Mouse (Mus musculus): ENCODE data around the gene Myo18b. TPM values are rescaled to one million over a fixed set of nuclear protein-coding genes. Genes with fewer than 3 reads are reported as not detected.

Gene Myo18b
- polyA plus RNA-seq, 1 experiment from 2014 or later = 0.80 TPM

GRCm38 (mm10) chr5:112841850-112842249 lies 54.3 kb downstream of the Myo18b start:
- WGBS = 45% methylated on average over 6 of the region's 6 CpGs
- no peaks in the 10 kb centered on the region for H3K4me1 ChIP-seq (ENCODE audit: insufficient read depth)
- H3K27me3 ChIP-seq (ENCODE audit: insufficient read depth, low read length) = no peaks in the 10 kb centered on the region
- no peaks in the 10 kb centered on the region for H3K9me3 ChIP-seq (ENCODE audit: low read depth, low read length)
- H3K36me3 ChIP-seq (ENCODE audit: insufficient read depth) = no peaks in the 10 kb centered on the region
- H3K27ac ChIP-seq (ENCODE audit: low read depth) = no peak overlapping the region
- no peak for TF ChIP-seq CTCF (IDR thresholded peaks at IDR 0.05; ENCODE audit: low read depth)
- H3K4me2 ChIP-seq = no peak overlapping the region
- H3K4me3 ChIP-seq (ENCODE audit: low read depth, low read length) = no peak overlapping the region
- DNase-seq (no peak), ATAC-seq (ENCODE audit: insufficient read depth) (no peak)
- H3K9ac ChIP-seq = no peak overlapping the region

GRCm38 (mm10) chr5:112834896-112835295 lies 61.3 kb downstream of the Myo18b start:
- Histone ChIP-seq H3K4me1 (ENCODE audit: insufficient read depth) (no peaks in the 10 kb centered on the region), H3K27me3 (ENCODE audit: insufficient read depth, low read length) (no peaks in the 10 kb centered on the region), H3K27ac (ENCODE audit: low read depth) (no peak overlapping the region), H3K9ac (no peak overlapping the region), H3K4me2 (no peak overlapping the region), H3K4me3 (ENCODE audit: low read depth, low read length) (no peak overlapping the region), H3K36me3 (ENCODE audit: insufficient read depth) (no peaks in the 10 kb centered on the region), H3K9me3 (ENCODE audit: low read depth, low read length) (no peaks in the 10 kb centered on the region)
- no peak for TF ChIP-seq CTCF (IDR thresholded peaks at IDR 0.05; ENCODE audit: low read depth)
- DNase-seq (no peak), ATAC-seq (ENCODE audit: insufficient read depth) (no peak)

GRCm38 (mm10) chr5:112833866-112834265 lies 62.3 kb downstream of the Myo18b start:
- ATAC-seq (ENCODE audit: insufficient read depth) = no peak
- Histone ChIP-seq H3K4me2 (no peak overlapping the region), H3K27me3 (ENCODE audit: insufficient read depth, low read length) (no peaks in the 10 kb centered on the region), H3K36me3 (ENCODE audit: insufficient read depth) (no peaks in the 10 kb centered on the region), H3K4me1 (ENCODE audit: insufficient read depth) (no peaks in the 10 kb centered on the region), H3K9me3 (ENCODE audit: low read depth, low read length) (no peaks in the 10 kb centered on the region), H3K4me3 (ENCODE audit: low read depth, low read length) (no peak overlapping the region), H3K27ac (ENCODE audit: low read depth) (no peak overlapping the region), H3K9ac (no peak overlapping the region)
- no peak for TF ChIP-seq CTCF (IDR thresholded peaks at IDR 0.05; ENCODE audit: low read depth)
- WGBS = 66% methylated on average over 11 of the region's 11 CpGs
- no peak for DNase-seq

GRCm38 (mm10) chr5:112825091-112825794 lies 70.9 kb downstream of the Myo18b start:
- no peaks in the 10 kb centered on the region for H3K4me1 ChIP-seq (ENCODE audit: insufficient read depth)
- TF ChIP-seq CTCF (IDR thresholded peaks at IDR 0.05; ENCODE audit: low read depth) = no peak

GRCm38 (mm10) chr5:112824376-112824775 lies 71.8 kb downstream of the Myo18b start:
- H3K27me3 ChIP-seq (ENCODE audit: insufficient read depth, low read length) = no peaks in the 10 kb centered on the region
- H3K4me3 ChIP-seq (ENCODE audit: low read depth, low read length) = no peak overlapping the region
- H3K9ac ChIP-seq = no peak overlapping the region
- H3K4me2 ChIP-seq = no peak overlapping the region
- no peaks in the 10 kb centered on the region for H3K9me3 ChIP-seq (ENCODE audit: low read depth, low read length)
- H3K4me1 ChIP-seq (ENCODE audit: insufficient read depth) = no peaks in the 10 kb centered on the region
- no peaks in the 10 kb centered on the region for H3K36me3 ChIP-seq (ENCODE audit: insufficient read depth)
- DNase-seq (peak; percentile 90), ATAC-seq (ENCODE audit: insufficient read depth) (no peak)
- H3K27ac ChIP-seq (ENCODE audit: low read depth) = no peak overlapping the region
- no peak for TF ChIP-seq CTCF (IDR thresholded peaks at IDR 0.05; ENCODE audit: low read depth)
- 29% methylated on average over 13 of the region's 13 CpGs for WGBS

More at GRCm38 (mm10) chr5:112825091-112825794, 70.9 kb downstream of the Myo18b start:
- DNase-seq = no peak
- H3K27ac ChIP-seq (ENCODE audit: low read depth) = no peak overlapping the region
- no peaks in the 10 kb centered on the region for H3K27me3 ChIP-seq (ENCODE audit: insufficient read depth, low read length)
- ATAC-seq (ENCODE audit: insufficient read depth) = no peak
- H3K4me2 ChIP-seq = no peak overlapping the region
- H3K9me3 ChIP-seq (ENCODE audit: low read depth, low read length) = no peaks in the 10 kb centered on the region
- H3K4me3 ChIP-seq (ENCODE audit: low read depth, low read length) = no peak overlapping the region
- H3K9ac ChIP-seq = no peak overlapping the region
- WGBS = 71% methylated on average over 12 of the region's 12 CpGs
- no peaks in the 10 kb centered on the region for H3K36me3 ChIP-seq (ENCODE audit: insufficient read depth)

- 64% methylated on average over 3 of the region's 3 CpGs for WGBS
- H3K4me3 ChIP-seq (ENCODE audit: low read depth, low read length) = no peak overlapping the region
- ATAC-seq (ENCODE audit: insufficient read depth) = no peak
- H3K9me3 ChIP-seq (ENCODE audit: low read depth, low read length) = no peaks in the 10 kb centered on the region
- H3K4me2 ChIP-seq = no peak overlapping the region
- no peaks in the 10 kb centered on the region for H3K36me3 ChIP-seq (ENCODE audit: insufficient read depth)
- no peak overlapping the region for H3K27ac ChIP-seq (ENCODE audit: low read depth)
- no peaks in the 10 kb centered on the region for H3K27me3 ChIP-seq (ENCODE audit: insufficient read depth, low read length)
- no peak for TF ChIP-seq CTCF (IDR thresholded peaks at IDR 0.05; ENCODE audit: low read depth)
- no peaks in the 10 kb centered on the region for H3K4me1 ChIP-seq (ENCODE audit: insufficient read depth)
- DNase-seq = no peak
- no peak overlapping the region for H3K9ac ChIP-seq
These were observed 73.7 kb downstream of the Myo18b start for GRCm38 (mm10) chr5:112822426-112822825.

- Histone ChIP-seq H3K9ac (no peak overlapping the region), H3K4me2 (no peak overlapping the region), H3K4me1 (ENCODE audit: insufficient read depth) (no peaks in the 10 kb centered on the region), H3K36me3 (ENCODE audit: insufficient read depth) (no peaks in the 10 kb centered on the region), H3K27ac (ENCODE audit: low read depth) (no peak overlapping the region), H3K4me3 (ENCODE audit: low read depth, low read length) (no peak overlapping the region), H3K27me3 (ENCODE audit: insufficient read depth, low read length) (no peaks in the 10 kb centered on the region), H3K9me3 (ENCODE audit: low read depth, low read length) (no peaks in the 10 kb centered on the region)
- WGBS = 77% methylated on average over 7 of the region's 7 CpGs
- ATAC-seq (ENCODE audit: insufficient read depth) (no peak), DNase-seq (no peak)
- no peak for TF ChIP-seq CTCF (IDR thresholded peaks at IDR 0.05; ENCODE audit: low read depth)
These were observed 81.1 kb downstream of the Myo18b start for GRCm38 (mm10) chr5:112815051-112815450.
